Mouse (Mus musculus) cerebellum, adult 11-12 months (tissue): ENCODE measurements around the gene Vps41.

Experiments
- DNase-seq: peaks from one replicate; pipeline ENCODE4 v3.0.0; 2022

Vps41 gene

GRCm38 (mm10) chr13:18717185-18717584 lies at the start of gene Vps41:
Gene Vps41 (plus strand): TSS chr13:18717286.
- DNase-seq = peak; percentile 80

DNA sequence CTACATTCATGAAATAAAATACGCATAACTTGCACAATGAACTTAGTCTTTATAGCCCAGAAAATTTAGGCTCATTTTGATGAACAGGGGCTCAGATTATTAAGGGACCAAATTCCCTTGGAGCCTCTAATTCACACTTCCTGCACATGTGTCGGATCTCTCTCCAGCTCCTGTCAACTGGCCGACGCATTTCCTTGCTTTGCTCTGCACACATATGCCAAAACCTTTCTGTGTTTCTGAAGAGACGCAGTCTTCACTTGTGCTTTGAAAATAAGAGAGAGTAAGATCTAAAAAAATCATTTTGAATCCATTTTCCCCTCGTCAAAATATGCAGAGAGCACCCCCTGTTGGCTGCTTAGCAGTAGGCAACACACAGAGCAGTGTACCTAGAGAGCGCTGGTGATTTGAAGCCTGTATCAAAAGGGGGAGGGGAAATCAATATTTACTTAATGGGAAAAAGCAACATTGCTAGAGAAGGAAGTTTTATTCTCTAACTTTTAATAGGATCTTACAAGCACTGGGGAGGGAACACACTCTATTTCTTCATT lies 18.5 kb upstream of the Vps41 start:
- no peak for DNase-seq

DNA sequence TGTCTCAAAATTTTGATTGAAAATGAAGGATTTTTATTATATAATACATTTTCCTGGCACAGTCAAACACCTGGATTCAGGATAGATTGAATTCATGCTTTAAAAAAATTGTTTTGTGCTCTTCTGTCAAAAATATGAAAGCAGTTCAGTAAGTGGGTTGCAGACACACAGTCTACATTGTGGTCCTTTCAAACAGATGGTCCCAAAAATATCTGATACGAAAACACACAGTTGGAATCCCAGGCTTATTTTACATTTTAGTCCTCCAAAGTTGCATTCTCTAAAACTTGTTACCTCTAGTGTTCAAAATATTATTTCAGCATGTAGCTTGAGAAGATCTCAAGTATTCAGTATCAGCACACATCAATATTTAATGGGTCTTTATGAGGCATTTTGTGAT lies 5.4 kb upstream of the Vps41 start:
- DNase-seq = no peak

DNA sequence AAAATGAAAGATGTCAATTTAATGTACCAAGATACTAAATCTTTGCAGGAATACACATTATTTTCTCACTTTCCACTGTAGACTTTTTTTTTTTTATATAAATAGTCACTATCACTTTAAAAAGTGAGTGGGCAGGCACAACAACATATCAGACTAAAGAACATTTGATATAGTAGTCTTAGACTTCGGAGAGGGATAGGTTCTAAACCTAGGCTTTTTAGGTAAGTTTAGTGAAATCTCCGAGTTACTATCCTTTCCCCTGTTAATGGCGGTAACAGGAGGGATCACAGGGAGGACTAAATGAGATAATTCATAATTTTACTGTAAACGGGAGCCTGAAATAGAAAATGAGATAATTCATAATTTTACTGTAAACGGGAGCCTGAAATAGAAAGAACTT lies 379 bp upstream of the Vps41 start:
- no peak for DNase-seq

DNA sequence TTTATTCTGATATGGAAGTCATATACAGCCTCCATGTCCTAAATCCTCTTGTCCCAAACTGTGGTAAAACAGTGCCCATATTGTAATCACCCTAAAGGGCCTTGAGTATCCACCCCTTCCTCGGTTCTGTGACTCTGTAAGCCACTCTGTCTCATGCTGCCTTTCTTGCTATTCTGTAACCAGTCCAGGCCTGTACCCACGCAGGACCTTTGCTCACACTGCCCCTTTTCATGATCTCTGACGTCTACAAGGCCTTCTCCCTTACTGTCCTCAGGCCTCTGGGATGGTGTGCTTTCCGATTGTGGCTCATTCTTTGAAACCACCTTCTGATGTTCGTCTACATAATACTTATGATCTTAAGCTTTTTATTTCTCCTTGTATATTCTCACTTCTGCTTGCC lies 1.4 kb downstream of the Vps41 start:
- DNase-seq = no peak

DNA sequence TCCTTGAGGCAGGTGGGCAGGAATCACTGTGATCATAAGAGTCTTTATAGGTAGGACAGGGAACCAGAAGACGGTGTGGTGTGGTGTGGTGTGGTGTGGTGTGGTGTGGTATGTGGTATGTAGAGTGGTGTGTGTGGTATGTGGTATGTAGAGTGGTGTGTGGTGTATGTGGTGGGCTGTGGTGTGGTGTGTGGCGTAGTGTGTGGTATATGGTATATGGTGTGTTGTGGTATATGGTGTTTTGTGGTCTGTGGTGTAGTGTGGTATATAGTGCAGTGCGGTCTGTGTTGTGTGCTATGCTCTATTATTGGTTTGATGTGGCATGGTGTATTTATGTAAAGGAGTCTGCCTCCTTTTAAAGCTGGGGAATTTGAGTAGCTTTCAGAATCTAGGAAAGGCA lies 13.6 kb downstream of the Vps41 start:
- no peak for DNase-seq

GRCm38 (mm10) chr13:18736590-18736989 lies 19.5 kb downstream of the Vps41 start:
- no peak for DNase-seq

GRCm38 (mm10) chr13:18743575-18744265 lies 26.6 kb downstream of the Vps41 start:
- DNase-seq = peak; percentile 11

GRCm38 (mm10) chr13:18744266-18744652 lies 27.2 kb downstream of the Vps41 start:
- DNase-seq = no peak

GRCm38 (mm10) chr13:18757958-18758357 lies 40.9 kb downstream of the Vps41 start:
- DNase-seq = no peak

GRCm38 (mm10) chr13:18759361-18760056 lies 42.4 kb downstream of the Vps41 start:
- no peak for DNase-seq

DNA sequence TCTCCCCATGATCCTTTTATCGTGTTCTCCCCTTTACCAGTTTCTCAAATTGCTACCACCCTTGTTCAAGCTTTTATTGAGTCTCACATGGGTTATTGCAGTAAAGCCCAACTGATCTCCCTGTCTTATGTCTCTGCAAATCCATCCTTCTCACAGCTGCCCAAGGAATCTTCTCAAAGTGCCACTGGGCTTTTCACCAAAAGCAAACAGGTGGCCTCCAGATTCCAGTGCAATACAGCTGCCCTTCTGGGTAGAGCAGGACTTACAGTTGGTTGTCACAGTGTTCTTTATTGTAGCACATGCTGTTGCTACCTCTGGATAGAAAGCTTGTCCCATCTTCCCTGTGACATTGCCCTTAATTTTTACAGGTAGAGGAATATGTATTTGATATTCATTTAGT lies 44.4 kb downstream of the Vps41 start:
- no peak for DNase-seq

DNA sequence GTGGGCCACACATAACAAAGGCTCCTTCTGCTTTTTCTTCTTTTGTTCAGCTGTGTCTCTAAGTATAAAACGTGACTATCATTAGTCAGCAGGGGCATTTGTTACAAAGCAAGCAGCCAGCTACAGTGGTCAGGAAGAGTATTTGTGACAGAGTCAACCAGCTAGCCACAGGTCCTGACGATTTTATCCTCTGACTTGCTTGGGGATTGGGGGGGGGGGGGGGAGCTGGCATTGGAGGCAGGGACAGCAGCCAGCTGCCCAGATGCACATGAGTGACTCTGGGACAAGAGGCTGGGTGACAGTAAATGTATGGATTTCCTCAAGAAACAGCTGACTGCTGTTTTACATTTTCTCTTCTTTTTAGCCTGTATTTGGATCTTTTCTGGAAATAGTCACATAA lies 50.8 kb downstream of the Vps41 start:
- DNase-seq = no peak

- DNase-seq = no peak
Observed at GRCm38 (mm10) chr13:18768495-18768894, 51.4 kb downstream of the Vps41 start.

GRCm38 (mm10) chr13:18773437-18774198 lies 56.5 kb downstream of the Vps41 start:
- no peak for DNase-seq

GRCm38 (mm10) chr13:18781250-18781649 lies 64.2 kb downstream of the Vps41 start:
- no peak for DNase-seq

DNA sequence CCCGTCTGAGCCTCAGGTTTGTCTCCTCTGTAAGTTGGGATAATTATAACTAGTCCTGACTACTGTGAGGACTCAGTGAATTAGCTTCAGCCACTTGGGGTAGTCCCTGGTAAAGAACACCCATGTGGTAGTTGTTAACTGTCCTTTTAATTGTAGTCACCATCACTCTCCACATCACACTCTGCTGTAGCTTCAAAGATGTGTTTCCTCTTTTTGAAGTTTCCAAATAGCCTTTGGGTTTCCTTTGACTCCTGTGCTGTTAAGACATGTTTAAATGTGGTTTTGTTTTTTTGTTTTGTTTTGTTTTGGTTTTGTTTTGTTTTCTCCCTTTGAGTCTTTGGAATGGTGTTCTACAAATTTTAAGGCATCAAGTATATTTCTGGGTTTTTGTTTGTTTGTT lies 68.6 kb downstream of the Vps41 start:
- no peak for DNase-seq

GRCm38 (mm10) chr13:18788040-18788439 lies 71.0 kb downstream of the Vps41 start:
- DNase-seq = no peak

DNA sequence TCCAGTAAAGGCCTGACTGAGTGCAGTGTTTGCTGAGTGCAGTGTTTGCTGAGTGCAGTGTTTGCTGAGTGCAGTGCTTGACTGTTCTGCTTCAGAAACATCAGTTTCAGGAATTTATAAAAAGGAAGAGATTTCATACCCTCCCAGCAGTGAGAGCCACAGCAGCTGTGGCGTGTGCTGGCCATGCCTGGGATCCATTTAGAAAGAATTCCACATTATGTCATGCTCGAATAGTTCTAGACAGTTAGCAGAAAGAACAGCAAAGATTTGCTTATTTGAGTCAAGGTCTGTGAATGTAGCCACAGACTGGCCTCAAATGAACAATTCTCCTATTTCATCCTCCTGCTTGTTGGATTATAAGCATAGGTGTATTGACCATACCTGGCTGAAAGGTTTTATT lies 71.6 kb downstream of the Vps41 start:
- no peak for DNase-seq

DNA sequence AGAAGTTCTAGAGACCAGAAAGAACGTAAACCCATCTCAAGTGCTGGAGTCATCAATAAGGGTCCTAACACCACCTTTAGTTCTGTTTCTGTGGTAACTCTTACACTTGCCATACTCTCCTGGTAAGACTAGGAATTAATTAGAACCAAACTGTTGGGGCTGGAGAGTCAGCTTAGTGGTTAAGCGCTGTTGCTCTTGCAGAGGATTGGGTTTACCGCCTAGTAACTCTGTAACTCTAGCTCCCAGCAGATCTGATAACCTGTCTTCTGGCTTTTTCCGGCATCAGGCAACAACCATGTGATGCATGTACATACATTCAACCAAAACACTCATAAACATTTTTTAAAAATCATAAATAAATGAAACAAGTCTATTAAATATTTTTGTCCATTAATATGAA lies 72.6 kb downstream of the Vps41 start:
- no peak for DNase-seq

GRCm38 (mm10) chr13:18790086-18790485 lies 73.0 kb downstream of the Vps41 start:
- no peak for DNase-seq

GRCm38 (mm10) chr13:18791314-18791713 lies 74.2 kb downstream of the Vps41 start:
- DNase-seq = no peak

GRCm38 (mm10) chr13:18791724-18792123 lies 74.6 kb downstream of the Vps41 start:
- no peak for DNase-seq

DNA sequence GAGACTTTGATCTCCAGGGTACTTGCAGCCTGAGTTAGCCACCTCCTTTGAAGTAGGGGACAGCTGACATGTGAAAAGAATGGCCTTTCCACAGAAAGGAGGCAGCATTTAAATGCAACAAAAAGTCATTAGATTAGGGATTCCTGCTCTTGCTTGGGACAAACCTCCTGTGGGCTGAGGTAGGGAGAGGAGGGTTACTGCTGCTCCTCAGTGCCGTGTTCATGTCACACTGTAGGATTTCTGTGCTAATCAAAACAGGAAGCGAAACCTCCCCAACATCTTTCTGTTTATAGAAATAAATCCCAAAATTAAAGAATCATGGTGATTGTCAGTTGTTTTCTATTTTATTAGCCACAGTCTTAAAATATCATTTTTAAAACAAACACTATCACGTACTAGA lies 77.4 kb downstream of the Vps41 start:
- DNase-seq = no peak
